In genomic region chr12:32870815-32871214, GRCm38 (mm10) we compare ENCODE assay signal across 31 mouse cellular contexts.
"Had no signal": no experiment of that assay in that cellular context is flagged by ENCODE, and none has a peak within 500 bp of the region (broad histone marks: within the 10 kb centered on the region; RNA-seq: fewer than 3 reads in every experiment).

No protein-coding gene starts in this region.

- H3K9ac ChIP-seq: limb, embryonic 12.5 days; limb, embryonic 13.5 days; limb, embryonic 15.5 days; liver, embryonic 12.5 days; liver, embryonic 13.5 days; liver, embryonic 14.5 days; liver, embryonic 15.5 days; liver, postnatal 0 days; lung, embryonic 14.5 days; lung, embryonic 15.5 days; midbrain, embryonic 12.5 days; midbrain, embryonic 13.5 days; midbrain, embryonic 15.5 days had no signal

- DNase-seq: left cerebral cortex, postnatal 4 days; liver; liver, embryonic 13.5 days; liver, postnatal 0 days; lung, adult 18-20 months; lung, adult 2 months; lung, embryonic 14.5 days; lung, postnatal 10 days; lung, postnatal 14 days; lung, postnatal 36 days; lung, postnatal 4 days; midbrain, embryonic 14.5 days had no signal

- H3K36me3 ChIP-seq: limb, embryonic 12.5 days; limb, embryonic 13.5 days; limb, embryonic 15.5 days; liver, embryonic 12.5 days; liver, embryonic 13.5 days; liver, embryonic 15.5 days; lung, embryonic 15.5 days; midbrain, embryonic 10.5 days; midbrain, embryonic 12.5 days; midbrain, embryonic 13.5 days; midbrain, embryonic 15.5 days had no signal

- H3K4me2 ChIP-seq: limb, embryonic 12.5 days; limb, embryonic 13.5 days; limb, embryonic 15.5 days; liver, embryonic 11.5 days; liver, embryonic 12.5 days; liver, embryonic 13.5 days; liver, embryonic 15.5 days; lung, embryonic 14.5 days; lung, embryonic 15.5 days; midbrain, embryonic 11.5 days; midbrain, embryonic 12.5 days; midbrain, embryonic 13.5 days; midbrain, embryonic 15.5 days had no signal

- H3K9me3 ChIP-seq: limb, embryonic 12.5 days; limb, embryonic 13.5 days; limb, embryonic 15.5 days; liver, embryonic 12.5 days; liver, embryonic 13.5 days; liver, embryonic 15.5 days; lung, embryonic 15.5 days; megakaryocyte, embryonic 14.5 days; midbrain, embryonic 10.5 days; midbrain, embryonic 12.5 days; midbrain, embryonic 13.5 days; midbrain, embryonic 15.5 days had no signal

- ATAC-seq: liver, embryonic 12.5 days; liver, postnatal 0 days; lung, postnatal 0 days; midbrain, embryonic 13.5 days; midbrain, embryonic 15.5 days; midbrain, embryonic 16.5 days had no signal

- H3K27me3 ChIP-seq: limb, embryonic 12.5 days; limb, embryonic 13.5 days; limb, embryonic 15.5 days; liver, embryonic 12.5 days; liver, embryonic 13.5 days; liver, embryonic 15.5 days; lung, embryonic 15.5 days; midbrain, embryonic 12.5 days; midbrain, embryonic 13.5 days; midbrain, embryonic 15.5 days had no signal

- H3K27ac ChIP-seq: left cerebral cortex, adult 2 months; limb, embryonic 12.5 days; limb, embryonic 13.5 days; limb, embryonic 15.5 days; liver, embryonic 12.5 days; liver, embryonic 13.5 days; liver, embryonic 14.5 days; liver, embryonic 15.5 days; lung, embryonic 15.5 days; macrophage; midbrain, embryonic 10.5 days; midbrain, embryonic 12.5 days; midbrain, embryonic 13.5 days; midbrain, embryonic 15.5 days had no signal

- H3K4me1 ChIP-seq: limb, embryonic 12.5 days; limb, embryonic 13.5 days; limb, embryonic 15.5 days; liver, embryonic 12.5 days; liver, embryonic 13.5 days; liver, embryonic 15.5 days; lung, embryonic 15.5 days; megakaryocyte, embryonic 14.5 days; midbrain, embryonic 10.5 days; midbrain, embryonic 12.5 days; midbrain, embryonic 13.5 days; midbrain, embryonic 15.5 days had no signal

- H3K4me3 ChIP-seq: left cerebral cortex, adult 2 months; limb, embryonic 12.5 days; limb, embryonic 13.5 days; limb, embryonic 15.5 days; liver, embryonic 12.5 days; liver, embryonic 13.5 days; liver, embryonic 15.5 days; lung, embryonic 15.5 days; megakaryocyte, embryonic 14.5 days; midbrain, embryonic 10.5 days; midbrain, embryonic 12.5 days; midbrain, embryonic 13.5 days; midbrain, embryonic 15.5 days; myocyte had no signal
